Mouse (Mus musculus) hindbrain, postnatal 0 days (tissue): ENCODE results near the gene Usp19. TPM values are rescaled to one million over a fixed set of nuclear protein-coding genes. Genes with fewer than 3 reads are reported as not detected.

ENCODE experiments used
- ATAC-seq: fragments of 200-750 bp; cut with Nextera tagmentation; 2 replicates; pipeline ENCODE4 v1.8.0; 2017; ENCODE audit warnings: mild to moderate bottlenecking, moderate TSS enrichment, moderate library complexity
- DNase-seq: peaks from one replicate; pipeline ENCODE4 v3.0.0-alpha.2; 2015; ENCODE audit warnings: low spot score
- H3K27ac ChIP-seq: fragments of 300-500 bp; sonication (generic); 2 replicates; pipeline ENCODE4 v1.5.1; 2014; ENCODE audit warnings: mild to moderate bottlenecking
- H3K27me3 ChIP-seq: fragments of 300-500 bp; sonication (generic); 2 replicates; pipeline ENCODE4 v1.6.1; 2014; ENCODE audit warnings: low read length, mixed read lengths; ENCODE audit not compliant: insufficient read depth
- H3K36me3 ChIP-seq: fragments of 300-500 bp; sonication (generic); 2 replicates; pipeline ENCODE4 v1.6.1; 2014; ENCODE audit warnings: low read length, mixed read lengths; ENCODE audit not compliant: insufficient read depth
- H3K4me1 ChIP-seq: fragments of 300-500 bp; sonication (generic); 2 replicates; pipeline ENCODE4 v1.6.1; 2014; ENCODE audit warnings: antibody characterized with exemption, low read length, mixed read lengths; ENCODE audit not compliant: insufficient read depth
- H3K4me2 ChIP-seq: fragments of 300-500 bp; sonication (generic); 2 replicates; pipeline ENCODE4 v1.6.1; 2014; ENCODE audit warnings: low read depth, mild to moderate bottlenecking, low read length, moderate library complexity, mixed read lengths
- H3K4me3 ChIP-seq: fragments of 300-500 bp; sonication (generic); 2 replicates; pipeline ENCODE4 v1.5.1; 2014; ENCODE audit warnings: low read length
- H3K9ac ChIP-seq: fragments of 300-500 bp; sonication (generic); replicated peaks from 2 replicates; pipeline ENCODE4 v1.6.1; 2014; ENCODE audit warnings: mild to moderate bottlenecking, low read length, moderate library complexity, mixed read lengths
- H3K9me3 ChIP-seq: fragments of 300-500 bp; sonication (generic); 2 replicates; pipeline ENCODE4 v1.6.1; 2016; ENCODE audit warnings: low read length, mixed read lengths
- CTCF ChIP-seq: IDR thresholded peaks from 2 replicates; pipeline ENCODE4 v1.5.1; 2016; ENCODE audit warnings: antibody characterized with exemption, control low read depth, low read depth
- WGBS: fragments of 180-500 bp; shearing (Covaris S2); extraction: QIAGEN DNeasy Blood & Tissue Kit; methylation state at CpG from one replicate; pipeline ENCODE4 v1.1.7; 2014; 5-methylcytosine and 5-hydroxymethylcytosine counted together
- polyA plus RNA-seq: library from polyadenylated mRNA; unstranded; fragments of >200 nt; fragmentation: Nextera tagmentation; extraction: Ambion mirVana; gene quantifications from 2 replicates; pipeline ENCODE4 v1.2.1, GENCODE M21; 2015
- total RNA-seq: library from RNA; depleted of rRNA; stranded (reverse); fragments of >200 nt; gene quantifications from 2 replicates; pipeline ENCODE4 v1.2.3, GENCODE M21; 2014; rRNA removed

Usp19 gene
- total and polyA plus RNA-seq, 2 experiments from 2014 or later, result 52.0 to 104 TPM

DNA sequence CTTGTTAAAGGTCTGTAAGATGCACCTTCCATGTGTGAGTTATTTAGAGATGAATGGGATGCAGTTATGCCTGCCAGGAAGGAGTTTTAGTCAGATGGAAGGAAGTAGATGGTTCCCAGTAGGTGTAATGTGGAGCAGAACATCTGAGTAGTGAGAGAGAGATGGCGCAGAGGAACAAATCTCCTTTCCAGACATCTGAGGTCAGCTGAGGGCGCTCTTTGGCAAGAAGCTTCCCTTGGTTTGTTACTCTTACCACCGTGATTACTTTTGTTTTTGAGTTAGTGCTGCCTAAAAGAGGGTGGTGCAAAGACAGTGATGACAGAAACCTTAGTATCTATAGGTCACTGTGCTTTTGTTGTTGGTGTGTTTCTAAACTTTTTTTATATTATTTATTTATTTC lies 35.0 kb downstream of the Usp19 start:
- no peak for TF ChIP-seq CTCF
- Histone ChIP-seq H3K36me3 (peaks cover 15% of the 10 kb centered on the region), H3K9me3 (no peaks in the 10 kb centered on the region), H3K4me2 (no peak overlapping the region), H3K27me3 (no peaks in the 10 kb centered on the region), H3K4me3 (no peak overlapping the region), H3K27ac (no peak overlapping the region), H3K9ac (no peak overlapping the region), H3K4me1 (no peaks in the 10 kb centered on the region)
- WGBS, result 84% methylated on average over 3 of the region's 3 CpGs
- ATAC-seq, result no peak
- no peak for DNase-seq

DNA sequence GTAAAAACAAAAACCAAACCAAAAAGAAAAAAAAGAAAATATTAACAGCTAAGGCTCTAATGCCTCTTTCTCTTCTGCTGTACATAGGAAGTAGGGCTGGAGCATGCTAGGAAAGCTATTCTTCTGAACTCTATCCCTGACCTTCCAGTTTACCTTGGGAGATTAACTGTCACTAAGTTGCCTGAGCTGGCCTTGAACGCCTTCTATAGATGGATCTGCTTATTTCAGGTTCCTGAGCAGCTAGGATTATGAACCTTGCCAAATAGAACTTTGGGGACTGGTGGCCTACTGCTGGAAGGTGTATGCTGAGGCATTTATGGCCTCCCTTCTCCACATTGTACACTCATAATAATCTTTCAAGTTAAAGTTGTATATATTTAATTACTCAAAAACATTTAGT lies 40.6 kb downstream of the Usp19 start:
- DNase-seq (no peak), ATAC-seq (no peak)
- TF ChIP-seq CTCF, result no peak
- H3K27me3 ChIP-seq, result no peaks in the 10 kb centered on the region
- H3K9me3 ChIP-seq, result no peaks in the 10 kb centered on the region
- H3K27ac ChIP-seq, result no peak overlapping the region
- peaks cover 48% of the 10 kb centered on the region for H3K36me3 ChIP-seq
- no peak overlapping the region for H3K4me3 ChIP-seq
- WGBS, result 88% methylated on average over 1 of the region's 1 CpGs
- no peaks in the 10 kb centered on the region for H3K4me1 ChIP-seq
- H3K9ac ChIP-seq, result no peak overlapping the region
- H3K4me2 ChIP-seq, result no peak overlapping the region

DNA sequence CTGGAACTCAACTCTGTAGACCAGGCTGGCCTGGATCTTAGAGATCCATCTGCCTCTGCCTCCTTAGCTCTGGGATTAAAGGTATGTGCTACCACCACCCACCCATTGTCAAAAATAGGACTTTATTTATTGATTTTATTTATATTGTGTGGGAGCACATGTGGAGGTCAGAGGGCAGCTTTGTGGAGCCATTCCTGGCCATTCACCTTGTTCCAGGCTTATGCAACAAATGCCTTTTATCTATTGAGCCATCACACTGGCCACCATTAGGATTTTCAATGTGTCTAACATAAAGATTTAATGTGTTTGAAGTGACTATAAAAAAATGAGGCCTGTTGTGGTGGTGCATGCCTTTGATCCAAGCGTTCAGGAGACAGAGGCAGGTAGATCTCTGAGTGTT lies 41.1 kb downstream of the Usp19 start:
- DNase-seq (no peak), ATAC-seq (no peak)
- Histone ChIP-seq H3K4me1 (no peaks in the 10 kb centered on the region), H3K9me3 (no peaks in the 10 kb centered on the region), H3K9ac (no peak overlapping the region), H3K27me3 (no peaks in the 10 kb centered on the region), H3K4me3 (no peak overlapping the region), H3K4me2 (no peak overlapping the region), H3K27ac (no peak overlapping the region), H3K36me3 (peaks cover 52% of the 10 kb centered on the region)
- WGBS, result 95% methylated on average over 1 of the region's 1 CpGs
- no peak for TF ChIP-seq CTCF

DNA sequence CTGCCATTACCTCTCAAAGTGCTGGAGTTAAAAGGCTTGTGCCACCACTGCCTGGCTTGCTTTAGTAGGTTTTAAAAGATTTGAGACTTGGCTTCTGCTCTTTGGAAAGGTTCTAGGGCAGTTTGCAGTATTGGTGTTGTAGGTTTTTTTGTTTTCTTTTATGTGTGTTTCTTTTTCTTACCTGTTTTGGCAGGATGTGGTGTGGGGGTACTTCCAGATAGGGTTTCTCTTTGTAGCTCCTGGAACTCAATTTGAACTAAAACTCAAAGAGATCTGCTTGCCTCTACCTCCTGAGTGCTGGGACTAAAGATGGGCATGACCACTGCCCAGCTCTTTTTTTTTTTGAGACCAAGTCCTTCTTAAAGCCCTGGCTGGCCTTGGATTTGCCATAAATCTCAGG lies 50.4 kb downstream of the Usp19 start:
- H3K9me3 ChIP-seq, result no peaks in the 10 kb centered on the region
- ATAC-seq (no peak), DNase-seq (no peak)
- no peak overlapping the region for H3K4me2 ChIP-seq
- no peak overlapping the region for H3K27ac ChIP-seq
- TF ChIP-seq CTCF, result no peak
- no peak overlapping the region for H3K9ac ChIP-seq
- H3K36me3 ChIP-seq, result peaks cover 53% of the 10 kb centered on the region
- no peaks in the 10 kb centered on the region for H3K27me3 ChIP-seq
- no peaks in the 10 kb centered on the region for H3K4me1 ChIP-seq
- no peak overlapping the region for H3K4me3 ChIP-seq

DNA sequence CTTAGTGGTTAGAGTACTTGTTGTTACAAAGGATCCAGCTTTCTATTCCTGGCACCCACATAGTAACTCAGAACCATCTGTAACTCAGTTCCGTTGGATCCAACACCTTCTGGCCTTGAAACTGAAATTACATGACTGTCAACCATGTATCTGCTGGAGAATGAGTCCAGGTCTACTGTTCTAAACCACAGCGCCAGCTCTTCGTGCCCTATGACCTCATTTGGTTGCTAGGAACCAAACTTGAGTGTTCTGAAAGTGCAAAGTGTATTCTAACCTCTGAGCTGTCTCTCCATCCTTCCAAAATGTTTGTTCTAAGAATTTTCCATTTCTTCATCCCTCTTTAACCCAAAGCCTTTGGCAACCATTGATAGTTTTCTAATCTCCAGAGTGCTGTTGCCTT lies 55.6 kb downstream of the Usp19 start:
- TF ChIP-seq CTCF, result no peak
- Histone ChIP-seq H3K4me2 (no peak overlapping the region), H3K9me3 (no peaks in the 10 kb centered on the region), H3K9ac (no peak overlapping the region), H3K4me3 (no peak overlapping the region), H3K27me3 (no peaks in the 10 kb centered on the region), H3K27ac (no peak overlapping the region), H3K36me3 (peaks cover 65% of the 10 kb centered on the region), H3K4me1 (no peaks in the 10 kb centered on the region)
- WGBS, result 93% methylated on average over 3 of the region's 3 CpGs
- ATAC-seq, result no peak
- DNase-seq, result no peak

DNA sequence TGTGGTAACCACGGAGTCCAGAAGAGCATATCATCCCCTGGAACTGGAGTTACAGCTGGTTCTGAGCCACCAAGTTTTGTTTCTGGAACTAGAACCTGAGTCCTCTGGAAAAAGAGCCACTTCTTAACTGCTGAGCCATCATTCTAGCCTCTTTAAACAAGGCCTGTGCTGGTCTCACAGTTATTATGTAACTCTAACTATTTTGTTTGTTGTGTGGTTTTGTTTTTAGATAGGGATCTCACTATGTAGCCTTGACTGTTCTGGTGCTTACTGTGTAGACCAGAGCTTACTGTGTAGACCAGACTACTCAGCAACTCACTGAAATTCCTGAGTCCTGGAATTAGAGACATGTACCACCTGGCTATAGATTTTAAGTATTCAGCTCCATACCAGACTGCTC lies 56.5 kb downstream of the Usp19 start:
- WGBS, result 97% methylated on average over 1 of the region's 1 CpGs
- H3K4me2 ChIP-seq, result no peak overlapping the region
- H3K4me3 ChIP-seq, result no peak overlapping the region
- H3K36me3 ChIP-seq, result peaks cover 62% of the 10 kb centered on the region
- H3K27me3 ChIP-seq, result no peaks in the 10 kb centered on the region
- H3K27ac ChIP-seq, result no peak overlapping the region
- DNase-seq, result no peak
- no peak for ATAC-seq
- TF ChIP-seq CTCF, result no peak
- H3K9ac ChIP-seq, result no peak overlapping the region
- no peaks in the 10 kb centered on the region for H3K4me1 ChIP-seq
- no peaks in the 10 kb centered on the region for H3K9me3 ChIP-seq

Other genes with a start within 250 kb of the Usp19 start
- 127 and 129 TPM in 2 replicates for gene Dag1, start 226.6 kb upstream of the Usp19 start, total RNA-seq
- 70.2 and 76.3 TPM in 2 replicates for gene Dag1, start 226.6 kb upstream of the Usp19 start, polyA plus RNA-seq
- 79.8 and 108 TPM in 2 replicates for gene Nicn1, start 200.2 kb upstream of the Usp19 start, total RNA-seq
- gene Nicn1, start 200.2 kb upstream of the Usp19 start, polyA plus RNA-seq, result 114 and 118 TPM in 2 replicates
- 22.5 and 27.1 TPM in 2 replicates for gene Amt, start 193.7 kb upstream of the Usp19 start, total RNA-seq
- 28.5 and 32.9 TPM in 2 replicates for gene Amt, start 193.7 kb upstream of the Usp19 start, polyA plus RNA-seq
- gene Rhoa, start 184.5 kb upstream of the Usp19 start, total RNA-seq, result 105 and 106 TPM in 2 replicates
- gene Rhoa, start 184.5 kb upstream of the Usp19 start, polyA plus RNA-seq, result 268 and 276 TPM in 2 replicates
- 65.2 and 66.5 TPM in 2 replicates for gene Tcta, start 184.4 kb upstream of the Usp19 start, total RNA-seq
- gene Tcta, start 184.4 kb upstream of the Usp19 start, polyA plus RNA-seq, result 79.4 and 80.3 TPM in 2 replicates
- gene Gpx1, start 151.7 kb upstream of the Usp19 start, total RNA-seq, result 224 and 226 TPM in 2 replicates
- gene Gpx1, start 151.7 kb upstream of the Usp19 start, polyA plus RNA-seq, result 426 and 460 TPM in 2 replicates
- gene Usp4, start 142.7 kb upstream of the Usp19 start, total RNA-seq, result 92.0 and 97.8 TPM in 2 replicates
- gene Usp4, start 142.7 kb upstream of the Usp19 start, polyA plus RNA-seq, result 93.4 and 94.4 TPM in 2 replicates
- 0.43 and 2.8 TPM in 2 replicates for gene 1700102P08Rik, start 97.8 kb upstream of the Usp19 start, total RNA-seq
- gene 1700102P08Rik, start 97.8 kb upstream of the Usp19 start, polyA plus RNA-seq, result 0.61 and 0.81 TPM in 2 replicates
- gene Ccdc36, start 62.1 kb upstream of the Usp19 start, total RNA-seq, result 0.97 and 1.2 TPM in 2 replicates
- gene Ccdc36, start 62.1 kb upstream of the Usp19 start, polyA plus RNA-seq, result 1.7 TPM in 2 replicates
- gene BC048562, start 54.1 kb upstream of the Usp19 start, total RNA-seq, result not detected in 2 replicates
- gene BC048562, start 54.1 kb upstream of the Usp19 start, polyA plus RNA-seq, result not detected in 2 replicates
- gene Ccdc71, start 30.1 kb upstream of the Usp19 start, total RNA-seq, result 32.9 and 37.2 TPM in 2 replicates
- gene Ccdc71, start 30.1 kb upstream of the Usp19 start, polyA plus RNA-seq, result 46.9 and 55.9 TPM in 2 replicates
- gene Klhdc8b, start 29.0 kb upstream of the Usp19 start, total RNA-seq, result 62.6 and 72.8 TPM in 2 replicates
- gene Klhdc8b, start 29.0 kb upstream of the Usp19 start, polyA plus RNA-seq, result 44.9 and 46.5 TPM in 2 replicates
- 77.5 and 99.8 TPM in 2 replicates for gene Lamb2, start 10.9 kb upstream of the Usp19 start, total RNA-seq
- 16.0 and 18.6 TPM in 2 replicates for gene Lamb2, start 10.9 kb upstream of the Usp19 start, polyA plus RNA-seq
- gene Qars, start 17.1 kb downstream of the Usp19 start, total RNA-seq, result 153 and 175 TPM in 2 replicates
- 55.2 and 58.3 TPM in 2 replicates for gene Qars, start 17.1 kb downstream of the Usp19 start, polyA plus RNA-seq
- gene Qrich1, start 26.2 kb downstream of the Usp19 start, total RNA-seq, result 226 and 252 TPM in 2 replicates
- gene Qrich1, start 26.2 kb downstream of the Usp19 start, polyA plus RNA-seq, result 98.1 and 98.7 TPM in 2 replicates
- gene Impdh2, start 69.7 kb downstream of the Usp19 start, total RNA-seq, result 93.8 and 98.3 TPM in 2 replicates
- 103 and 106 TPM in 2 replicates for gene Impdh2, start 69.7 kb downstream of the Usp19 start, polyA plus RNA-seq
- gene Ndufaf3, start 76.8 kb downstream of the Usp19 start, total RNA-seq, result 54.1 and 70.5 TPM in 2 replicates
- 84.5 and 88.9 TPM in 2 replicates for gene Ndufaf3, start 76.8 kb downstream of the Usp19 start, polyA plus RNA-seq
- gene Dalrd3, start 79.3 kb downstream of the Usp19 start, total RNA-seq, result 97.3 and 109 TPM in 2 replicates
- gene Dalrd3, start 79.3 kb downstream of the Usp19 start, polyA plus RNA-seq, result 251 and 255 TPM in 2 replicates
- gene Wdr6, start 88.1 kb downstream of the Usp19 start, total RNA-seq, result 581 and 603 TPM in 2 replicates
- 265 and 282 TPM in 2 replicates for gene Wdr6, start 88.1 kb downstream of the Usp19 start, polyA plus RNA-seq
- 50.8 and 62.6 TPM in 2 replicates for gene P4htm, start 107.1 kb downstream of the Usp19 start, total RNA-seq
- 38.7 and 38.8 TPM in 2 replicates for gene P4htm, start 107.1 kb downstream of the Usp19 start, polyA plus RNA-seq
- 52.1 and 54.8 TPM in 2 replicates for gene Arih2, start 158.8 kb downstream of the Usp19 start, total RNA-seq
- 38.5 and 39.7 TPM in 2 replicates for gene Arih2, start 158.8 kb downstream of the Usp19 start, polyA plus RNA-seq
- 31.0 and 41.1 TPM in 2 replicates for gene Slc25a20, start 171.5 kb downstream of the Usp19 start, total RNA-seq
- gene Slc25a20, start 171.5 kb downstream of the Usp19 start, polyA plus RNA-seq, result 49.7 and 50.2 TPM in 2 replicates
- gene Prkar2a, start 198.7 kb downstream of the Usp19 start, total RNA-seq, result 87.3 and 92.2 TPM in 2 replicates
- gene Prkar2a, start 198.7 kb downstream of the Usp19 start, polyA plus RNA-seq, result 39.7 and 43.9 TPM in 2 replicates